Mouse (Mus musculus): ENCODE results near the gene Gse1.

DNA sequence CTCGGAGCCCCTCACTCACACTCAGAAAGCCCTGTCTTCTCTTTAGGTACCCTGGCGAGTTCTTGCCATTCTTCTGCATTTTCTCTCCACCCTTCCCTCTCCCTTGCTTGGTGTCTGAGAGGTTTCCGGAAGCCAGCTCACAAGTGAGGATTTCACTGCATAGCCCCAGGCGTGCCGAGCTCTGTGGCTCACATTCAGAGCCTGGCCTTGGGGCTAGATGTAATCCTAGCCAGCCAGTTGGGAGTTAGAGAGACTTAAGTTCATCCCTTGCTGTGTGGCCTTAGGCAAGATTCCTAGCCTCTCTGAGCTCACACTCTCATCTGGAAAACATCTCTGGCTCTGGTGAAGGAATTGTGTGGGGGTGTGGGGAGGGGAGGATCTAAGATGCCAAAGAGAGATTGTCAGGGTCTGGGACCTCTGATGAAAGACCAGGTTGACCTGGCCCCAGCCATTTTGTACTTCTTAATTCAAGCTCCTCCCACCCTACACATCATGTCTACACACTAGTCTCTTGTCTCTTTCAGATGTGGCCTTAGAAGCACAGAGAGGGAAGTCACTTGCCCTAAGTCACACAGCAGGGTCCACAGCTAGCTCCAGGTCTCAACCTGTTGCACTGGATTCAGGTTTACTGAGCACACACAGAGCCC lies 108.8 kb downstream of the Gse1 start:
- TF ChIP-seq CTCF (IDR thresholded peaks at IDR 0.05; ENCODE audit: extremely low read depth, insufficient read length, insufficient replicate concordance, low read depth, low read length): no peak
- no peak for TF ChIP-seq POLR2A (IDR thresholded peaks at IDR 0.05; ENCODE audit: low read depth, low read length)
